Mouse (Mus musculus) urinary bladder, adult 18-20 months (tissue): ENCODE measurements around the gene Rab3il1.

ENCODE experiments used
- DNase-seq, 2 experiments: peaks; one replicate each; pipeline ENCODE4 v3.0.0; 2022; ENCODE audit warnings: low spot score in 2 of 2, mixed read lengths in 2 of 2

The Rab3il1 gene

GRCm38 (mm10) chr19:9982852-9983542 lies 18.5 kb upstream of the Rab3il1 start:
- peak; percentile 69 to 72 for DNase-seq

- DNase-seq = no peak
These were observed 17.1 kb upstream of the Rab3il1 start for GRCm38 (mm10) chr19:9984111-9985055.

- DNase-seq = no peak
These were observed 16.1 kb upstream of the Rab3il1 start for GRCm38 (mm10) chr19:9985190-9985899.

- DNase-seq = no peak
These were observed 15.5 kb upstream of the Rab3il1 start for GRCm38 (mm10) chr19:9985900-9986421.

- DNase-seq = no peak
These were observed 14.3 kb upstream of the Rab3il1 start for GRCm38 (mm10) chr19:9987192-9987591.

DNA sequence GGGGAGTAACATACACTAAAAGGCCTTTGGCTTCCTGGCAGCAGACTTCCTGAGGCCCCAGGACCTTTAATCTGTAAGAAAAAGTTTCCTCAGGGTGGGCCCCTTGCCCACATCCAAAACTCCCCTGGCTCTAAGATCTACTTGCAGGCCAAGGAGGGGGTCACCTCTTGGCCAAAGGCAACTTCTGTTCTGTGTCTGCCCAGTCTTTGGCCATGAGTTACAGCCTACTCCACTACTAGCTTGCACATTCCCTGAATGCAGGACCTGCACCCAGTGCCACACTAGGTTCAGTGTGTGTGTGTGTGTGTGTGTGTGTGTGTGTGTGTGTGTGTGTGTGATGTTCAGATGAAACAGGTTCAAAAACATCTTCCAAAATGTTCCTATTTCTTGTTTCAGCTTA lies 13.9 kb upstream of the Rab3il1 start:
- DNase-seq = no peak

DNA sequence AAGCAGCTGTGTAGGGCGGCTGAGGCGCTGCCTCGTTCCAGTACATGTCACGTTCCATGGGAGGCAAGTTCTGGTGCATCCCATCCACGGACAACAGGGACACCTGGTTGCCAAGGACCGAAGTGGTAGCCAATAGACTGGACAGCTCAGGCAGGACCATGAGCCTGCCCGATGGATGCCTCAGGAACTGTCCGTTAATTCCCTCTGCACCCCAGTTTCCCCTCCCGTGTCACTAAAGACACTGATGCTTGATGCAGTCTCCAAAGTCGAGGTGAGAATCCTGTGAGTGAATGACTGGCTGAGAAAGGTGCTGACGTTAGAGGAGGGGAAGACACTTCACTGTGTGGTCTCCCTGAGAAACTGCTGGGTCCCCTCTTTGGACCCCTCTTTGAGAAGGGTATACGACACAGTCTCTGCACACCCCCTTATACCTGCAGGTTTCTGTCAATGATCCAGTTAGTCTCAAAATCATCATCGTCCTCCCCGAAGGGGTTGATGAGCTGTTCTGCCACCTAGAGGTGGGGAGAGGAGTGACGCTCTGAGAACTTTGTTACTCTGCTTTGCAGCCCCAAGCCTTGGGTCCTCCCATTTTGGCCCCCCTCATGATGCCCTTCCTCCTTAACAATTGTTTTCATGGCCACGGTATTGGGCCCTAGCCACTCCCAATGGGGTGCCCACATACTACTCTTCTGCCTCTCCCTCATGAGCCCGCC lies 12.1 kb upstream of the Rab3il1 start:
- no peak for DNase-seq

- no peak for DNase-seq
These were observed 11.6 kb upstream of the Rab3il1 start for GRCm38 (mm10) chr19:9989884-9990256.

GRCm38 (mm10) chr19:9991304-9991703 lies 10.2 kb upstream of the Rab3il1 start:
- peak; percentile 71 to 77 for DNase-seq

DNA sequence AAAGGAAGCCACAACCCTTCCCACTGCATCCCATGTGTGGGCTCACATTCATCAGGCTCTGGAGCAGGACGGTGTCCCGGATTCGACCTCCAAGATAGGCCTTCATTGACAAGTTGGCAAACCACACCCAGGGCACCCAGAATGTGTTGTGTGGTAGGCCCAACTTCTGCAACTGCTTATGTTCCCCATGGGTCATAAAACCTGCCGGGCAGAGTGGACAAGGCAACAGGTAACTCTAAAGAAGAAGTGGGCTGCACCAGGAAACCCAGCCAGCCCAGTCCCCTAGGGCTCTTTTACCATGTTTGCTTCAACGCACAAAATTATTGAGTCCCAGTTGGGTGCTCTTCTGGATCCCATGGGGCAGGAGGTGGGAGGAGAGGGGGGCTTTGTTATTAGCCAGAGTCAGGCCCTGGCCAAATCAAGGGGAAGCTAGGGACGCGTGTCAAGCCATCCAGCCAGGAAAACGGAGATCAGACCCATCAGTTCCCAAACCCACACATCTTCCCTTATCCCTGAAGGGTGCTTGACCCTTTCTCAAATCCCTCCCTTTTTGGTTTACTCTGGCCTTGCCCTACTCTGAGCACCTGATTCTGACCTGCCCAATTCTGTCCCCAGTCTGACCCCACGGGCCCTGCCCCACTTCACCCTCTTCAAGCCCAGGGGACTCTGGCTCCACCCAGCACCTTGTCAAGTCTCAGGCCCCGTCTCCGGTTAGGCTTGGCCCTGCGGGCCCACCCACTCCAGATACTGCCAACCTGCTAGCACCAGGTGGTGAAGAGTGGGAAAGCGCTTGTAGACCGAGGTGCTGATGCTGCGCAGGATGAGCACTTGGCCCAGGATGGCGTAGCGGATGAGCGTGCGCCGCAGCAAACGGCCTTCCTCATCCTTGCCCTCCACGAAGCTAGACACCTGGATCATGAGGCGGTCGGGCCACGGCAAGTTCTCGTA lies 9.2 kb upstream of the Rab3il1 start:
- DNase-seq = no peak

DNA sequence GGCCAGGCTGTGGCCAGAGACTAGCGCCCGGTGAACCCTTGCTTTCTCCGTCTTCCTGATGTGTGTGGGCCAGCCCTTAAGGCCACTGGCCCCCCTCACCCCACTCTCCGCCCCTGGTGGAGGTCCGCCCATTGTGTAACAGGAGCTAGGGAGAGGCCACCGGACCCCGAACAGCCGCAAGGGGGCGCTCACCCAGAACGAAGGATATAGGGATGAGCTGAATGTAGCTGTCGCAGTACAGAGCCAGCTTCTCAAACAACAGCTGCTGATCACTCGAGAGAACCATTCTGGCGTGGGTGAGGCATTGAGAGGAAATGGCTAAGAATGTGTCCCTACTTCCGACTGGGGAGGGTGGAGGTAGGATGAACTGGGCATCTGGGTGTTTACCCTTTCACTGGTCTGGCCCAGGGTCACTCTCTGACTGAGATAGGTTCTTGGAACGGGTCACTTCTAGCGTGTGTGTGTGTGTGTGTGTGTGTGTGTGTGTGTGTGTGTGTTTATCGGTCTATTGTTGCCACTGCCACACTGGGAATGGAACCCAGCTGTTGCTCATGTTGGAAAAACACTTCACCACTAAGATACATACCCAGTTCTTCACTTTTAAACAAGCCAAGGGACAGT lies 8.3 kb upstream of the Rab3il1 start:
- peak; percentile 80 to 87 for DNase-seq

GRCm38 (mm10) chr19:9997204-9998062 lies 4.0 kb upstream of the Rab3il1 start:
- DNase-seq = no peak

GRCm38 (mm10) chr19:9998063-9998416 lies 3.4 kb upstream of the Rab3il1 start:
- no peak for DNase-seq

- no peak for DNase-seq
These were observed 2.6 kb upstream of the Rab3il1 start for GRCm38 (mm10) chr19:9998736-9999486.

- no peak for DNase-seq
These were observed 1.1 kb upstream of the Rab3il1 start for GRCm38 (mm10) chr19:10000330-10000729.

DNA sequence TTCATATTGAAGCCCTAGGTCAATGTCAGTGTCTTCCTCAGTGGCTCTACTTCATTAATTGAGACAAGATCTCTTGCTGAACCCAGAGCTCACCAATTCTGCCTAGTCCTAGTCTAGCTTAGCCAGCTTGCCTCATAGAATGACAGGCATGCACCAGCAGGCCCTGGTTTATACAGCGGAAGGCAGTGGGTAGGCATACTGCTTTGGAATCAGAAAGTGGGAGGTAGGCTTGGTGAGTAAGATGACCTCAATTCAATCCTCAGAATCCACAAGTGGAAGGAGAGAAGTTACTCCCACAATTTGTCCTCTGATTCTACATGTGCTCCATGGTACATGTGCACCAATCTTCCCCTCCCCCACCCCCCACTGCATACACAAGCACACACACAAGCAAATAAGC lies 2.2 kb downstream of the Rab3il1 start:
- no peak for DNase-seq

GRCm38 (mm10) chr19:10011408-10011807 lies 9.9 kb downstream of the Rab3il1 start:
- no peak for DNase-seq

DNA sequence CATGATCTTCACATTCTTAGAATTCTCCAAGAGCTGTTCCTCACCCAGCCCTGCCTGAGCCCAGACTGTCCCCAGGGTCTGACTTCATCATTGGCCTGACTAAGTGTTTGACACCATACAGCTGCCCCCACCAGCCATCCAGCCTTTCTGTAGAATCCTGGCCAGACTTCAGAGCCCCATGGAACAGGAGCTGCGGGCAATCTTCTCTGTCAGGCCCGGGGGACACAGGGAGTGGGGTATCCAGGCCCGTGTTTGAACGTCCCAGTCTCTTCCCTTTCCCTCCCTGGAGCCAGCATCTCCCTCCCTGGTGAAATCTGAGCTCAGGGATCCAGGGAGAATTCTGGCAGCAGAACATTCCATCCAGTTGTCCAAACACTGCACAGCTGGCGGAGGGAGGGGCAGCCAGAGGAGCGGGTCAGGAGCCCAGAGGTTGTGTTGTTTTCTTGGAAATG lies 11.4 kb downstream of the Rab3il1 start:
- peak in 1 of 2 experiments; percentile 70 for DNase-seq
